Mouse (Mus musculus) thymus, adult 2 months (tissue): ENCODE measurements around the gene Fgfr2. TPM values are rescaled to one million over a fixed set of nuclear protein-coding genes. Genes with fewer than 3 reads are reported as not detected.
A peak's percentile ranks its signal among the peaks of the same experiment; 100 is the strongest.

Experiments
- DNase-seq: peaks from one replicate; pipeline ENCODE4 v3.0.0; 2021
- H3K27ac ChIP-seq: fragments of 200-500 bp; 2 replicates; pipeline ENCODE4 v1.5.1; 2012; ENCODE audit warnings: low read length, control low read depth; ENCODE audit not compliant: control insufficient read depth, insufficient read depth
- H3K27me3 ChIP-seq: fragments of 200-500 bp; 2 replicates; pipeline ENCODE4 v1.6.1; 2012; ENCODE audit warnings: mild to moderate bottlenecking, low read length, moderate library complexity, mixed read lengths; ENCODE audit not compliant: control insufficient read depth, insufficient read depth
- H3K36me3 ChIP-seq: fragments of 200-500 bp; 2 replicates; pipeline ENCODE4 v1.6.1; 2012; ENCODE audit warnings: mild to moderate bottlenecking, low read length, moderate library complexity; ENCODE audit not compliant: control insufficient read depth, insufficient read depth
- H3K4me1 ChIP-seq: fragments of 200-500 bp; replicated peaks from 2 replicates; pipeline ENCODE4 v1.6.1; 2012; ENCODE audit warnings: low read length; ENCODE audit not compliant: control insufficient read depth, insufficient read depth
- H3K4me3 ChIP-seq: fragments of 200-500 bp; 2 replicates; pipeline ENCODE4 v1.5.1; 2012; ENCODE audit warnings: mild to moderate bottlenecking, low read length, control low read depth, moderate library complexity; ENCODE audit not compliant: control insufficient read depth, insufficient read depth
- CTCF ChIP-seq: fragments of 200-500 bp; IDR thresholded peaks from 2 replicates; pipeline ENCODE4 v1.5.1; 2012; ENCODE audit warnings: mild to moderate bottlenecking, control low read depth, low read length, moderate library complexity, borderline replicate concordance; ENCODE audit not compliant: control insufficient read depth, poor library complexity, insufficient read depth; ENCODE audit errors: extremely low read depth
- POLR2A ChIP-seq: fragments of 200-500 bp; IDR thresholded peaks from 2 replicates; pipeline ENCODE4 v1.6.1; 2012; ENCODE audit warnings: mild to moderate bottlenecking, low read length, control low read depth, moderate library complexity; ENCODE audit not compliant: control insufficient read depth, poor library complexity, insufficient read depth; ENCODE audit errors: extremely low read depth
- WGBS: fragments of 180-500 bp; shearing (Covaris S2); methylation state at CpG from one replicate; pipeline ENCODE4 v1.1.7; 2018; 5-methylcytosine and 5-hydroxymethylcytosine counted together
- polyA plus RNA-seq: library from polyadenylated mRNA; depleted of rRNA; stranded (reverse); fragments of >200 nt; gene quantifications from 2 replicates; pipeline ENCODE4 v1.2.3, GENCODE M21; 2012

Fgfr2 gene
- polyA plus RNA-seq, 1 experiment, result 12.1 TPM

- H3K27ac ChIP-seq, result no peak overlapping the region
- 84% methylated on average over 9 of the region's 9 CpGs for WGBS
- no peaks in the 10 kb centered on the region for H3K36me3 ChIP-seq
- H3K4me3 ChIP-seq, result no peak overlapping the region
- TF ChIP-seq POLR2A (no peak), CTCF (no peak)
- H3K27me3 ChIP-seq, result no peaks in the 10 kb centered on the region
- no peak for DNase-seq
- no peaks in the 10 kb centered on the region for H3K4me1 ChIP-seq
Observed at GRCm38 (mm10) chr7:130289428-130289790, 2833.7 kb downstream of the Fgfr2 start.

DNA sequence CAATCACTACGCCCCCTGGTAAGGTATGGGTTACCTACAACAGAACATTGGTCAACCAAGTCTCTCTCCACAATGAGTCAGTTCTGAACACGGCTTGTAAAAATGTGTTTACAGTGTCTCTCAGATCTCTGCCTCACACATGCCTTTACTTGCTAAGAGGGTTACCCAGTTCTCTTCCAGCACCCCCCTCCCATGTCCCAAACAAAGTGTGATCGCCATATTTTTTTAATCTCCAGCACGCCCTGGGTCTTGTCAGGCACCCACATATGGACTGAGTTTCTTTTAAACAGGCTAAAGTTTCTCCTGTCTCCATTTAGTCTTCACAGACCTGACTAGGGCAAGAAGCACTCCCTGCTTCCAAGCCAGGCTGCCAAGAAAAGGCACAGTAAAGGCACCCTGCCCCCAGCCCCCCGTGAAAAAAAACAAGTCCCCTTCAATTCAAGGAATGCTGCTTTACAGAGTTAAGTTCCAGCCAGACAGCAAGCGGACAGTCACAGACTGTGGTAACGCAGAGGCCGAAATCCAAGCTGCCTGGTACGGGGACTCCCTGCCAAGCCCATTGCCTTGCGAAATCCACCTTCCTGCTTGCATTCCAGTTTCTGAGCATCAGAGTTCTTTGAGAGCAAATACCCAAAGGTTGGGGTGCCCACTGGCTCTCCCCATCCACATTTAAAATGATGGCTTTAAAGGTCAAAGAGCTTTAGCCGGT, 2834.3 kb downstream of the Fgfr2 start:
- H3K4me3 ChIP-seq, result no peak overlapping the region
- 82% methylated on average over 11 of the region's 11 CpGs for WGBS

DNA sequence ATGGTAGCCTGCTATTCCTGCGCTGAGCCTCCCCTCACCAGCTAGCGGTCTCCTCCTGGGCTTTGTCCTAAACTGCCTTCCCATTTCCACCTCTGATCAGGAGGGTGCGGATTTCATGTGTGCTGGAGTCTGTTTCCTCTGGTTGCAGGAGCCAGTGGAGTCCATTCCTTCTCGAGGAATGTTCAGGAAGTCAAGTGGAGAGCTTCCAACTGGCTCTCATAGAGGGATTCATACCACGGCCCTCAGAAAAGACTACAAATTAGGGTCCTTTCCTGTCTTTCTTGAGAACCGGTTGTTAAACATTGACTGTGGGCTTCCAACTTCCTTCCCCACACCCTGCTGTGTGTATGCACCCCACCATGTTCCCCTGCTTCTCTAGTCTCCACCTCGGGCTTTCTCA, 2834.9 kb downstream of the Fgfr2 start:
- DNase-seq, result no peak
- Histone ChIP-seq H3K36me3 (no peaks in the 10 kb centered on the region), H3K27me3 (no peaks in the 10 kb centered on the region), H3K27ac (no peak overlapping the region), H3K4me1 (no peaks in the 10 kb centered on the region), H3K4me3 (no peak overlapping the region)
- WGBS, result 43% methylated on average over 7 of the region's 7 CpGs
- TF ChIP-seq POLR2A, result no peak

More for the DNA sequence above, 2834.3 kb downstream of the Fgfr2 start:
- Histone ChIP-seq H3K27me3 (no peaks in the 10 kb centered on the region), H3K36me3 (no peaks in the 10 kb centered on the region), H3K27ac (no peak overlapping the region), H3K4me1 (no peaks in the 10 kb centered on the region)
- TF ChIP-seq POLR2A, result no peak
- no peak for TF ChIP-seq CTCF
- DNase-seq, result no peak

- Histone ChIP-seq H3K4me1 (no peaks in the 10 kb centered on the region), H3K27ac (no peak overlapping the region), H3K36me3 (no peaks in the 10 kb centered on the region), H3K4me3 (no peak overlapping the region), H3K27me3 (no peaks in the 10 kb centered on the region)
- no peak for DNase-seq
- TF ChIP-seq CTCF (no peak), POLR2A (no peak)
- WGBS, result 77% methylated on average over 19 of the region's 19 CpGs
Observed at GRCm38 (mm10) chr7:130278738-130279705, 2844.1 kb downstream of the Fgfr2 start.

DNA sequence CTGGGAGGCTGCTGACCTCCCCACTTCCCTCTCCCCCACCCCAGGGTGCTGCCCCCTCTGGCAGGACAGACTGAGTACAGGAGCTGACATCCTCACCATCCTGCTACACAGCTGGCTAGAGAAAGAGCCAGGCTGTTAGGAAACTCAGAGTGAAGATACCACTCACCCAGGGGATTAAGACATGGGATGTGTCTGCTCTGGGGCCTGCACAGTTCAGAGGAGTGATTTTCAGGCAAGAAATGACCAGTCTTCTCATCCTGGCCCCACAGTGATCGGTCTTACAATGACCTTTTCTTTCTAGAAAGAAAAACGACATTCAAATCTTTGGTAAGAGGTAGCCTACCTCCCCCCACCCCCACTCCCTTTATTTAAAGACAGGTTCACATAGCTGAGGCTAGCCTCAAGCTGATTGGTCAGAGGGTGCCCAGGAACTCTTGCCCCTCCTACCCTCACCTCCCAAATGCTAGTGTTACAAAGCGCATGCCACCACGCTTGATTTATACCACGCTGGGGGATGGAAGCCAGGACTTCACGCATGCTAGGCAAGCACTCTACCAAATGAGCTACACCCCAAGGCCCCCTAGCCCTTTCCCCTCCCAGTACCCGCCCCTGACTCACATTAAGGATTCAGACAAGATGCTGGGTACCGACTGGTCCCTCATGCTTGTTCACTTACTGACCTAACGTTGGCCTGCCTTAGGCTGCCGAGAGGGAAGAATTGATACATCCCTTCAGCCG, 2845.0 kb downstream of the Fgfr2 start:
- Histone ChIP-seq H3K4me1 (no peaks in the 10 kb centered on the region), H3K36me3 (no peaks in the 10 kb centered on the region), H3K4me3 (no peak overlapping the region), H3K27ac (no peak overlapping the region), H3K27me3 (no peaks in the 10 kb centered on the region)
- TF ChIP-seq POLR2A (no peak), CTCF (no peak)
- 85% methylated on average over 11 of the region's 11 CpGs for WGBS
- no peak for DNase-seq

DNA sequence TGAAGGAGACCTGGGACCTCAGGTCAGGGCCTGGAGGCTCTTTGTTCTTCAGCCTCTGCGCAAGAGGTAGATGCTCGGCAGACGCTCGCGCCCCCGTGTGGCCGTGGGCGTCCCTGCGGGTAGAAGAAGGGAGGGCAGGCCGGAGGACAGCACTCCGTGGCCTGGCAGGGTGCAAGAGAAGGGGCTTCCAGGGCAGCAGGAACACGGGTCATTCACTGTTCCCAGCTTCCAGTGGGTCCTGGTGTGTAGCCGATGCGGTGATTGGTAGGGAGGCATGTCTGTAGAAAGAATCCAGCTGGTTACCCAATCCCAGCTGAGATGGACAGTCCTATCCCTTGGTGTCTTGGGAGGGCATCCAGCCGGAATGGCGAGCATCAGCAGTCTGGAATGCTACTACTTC, 2849.9 kb downstream of the Fgfr2 start:
- Histone ChIP-seq H3K36me3 (no peaks in the 10 kb centered on the region), H3K27me3 (no peaks in the 10 kb centered on the region), H3K4me3 (no peak overlapping the region), H3K4me1 (no peaks in the 10 kb centered on the region), H3K27ac (no peak overlapping the region)
- WGBS, result 20% methylated on average over 16 of the region's 16 CpGs
- no peak for TF ChIP-seq POLR2A
- TF ChIP-seq CTCF, result peak; percentile 86
- peak; percentile 61 for DNase-seq
